16 mouse cellular contexts compared by ENCODE assay signal in the genomic region with DNA sequence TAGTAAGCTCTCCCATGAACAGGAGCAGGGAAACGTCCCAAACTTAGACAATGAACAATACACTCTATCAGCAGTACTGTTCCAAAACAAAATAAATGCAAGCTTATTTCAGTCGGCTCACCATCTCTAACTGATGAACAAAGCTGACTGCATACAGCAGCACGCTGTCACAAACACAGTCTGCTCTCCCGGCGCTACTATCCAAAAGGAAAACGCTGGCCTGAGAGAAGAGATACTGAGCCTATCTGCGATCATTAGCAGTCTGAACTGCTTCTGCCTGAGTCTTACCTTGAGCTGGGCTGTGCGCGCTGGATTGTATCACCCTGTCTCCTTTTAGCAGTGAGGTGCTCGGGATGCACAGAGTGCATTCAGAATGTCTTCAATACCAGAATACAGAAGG.
A peak's percentile ranks its signal among the peaks of the same experiment; 100 is the strongest.
DNase-seq lines count a peak whose midpoint lies in the region; ATAC-seq and TF ChIP-seq lines count a peak whose summit lies in the region.
"Had no signal": no experiment of that assay in that cellular context is flagged by ENCODE, and none has a peak within 500 bp of the region (broad histone marks: within the 10 kb centered on the region; RNA-seq: fewer than 3 reads in every experiment).

No protein-coding gene starts in this region.

- TF ChIP-seq POLR2A in olfactory bulb, adult 2 months (IDR thresholded peaks at IDR 0.05; ENCODE audit: insufficient read depth, low read depth, low read length) = no peak

- ATAC-seq in heart, embryonic 14.5 days (ENCODE audit: insufficient number of reproducible peaks, insufficient read depth, low FRiP score, low read depth) = no peak
- ATAC-seq in midbrain, embryonic 14.5 days (ENCODE audit: low FRiP score, low TSS enrichment) = no peak
- ATAC-seq in midbrain, embryonic 13.5 days = no peak
- ATAC-seq in forebrain, postnatal 0 days = peak; percentile 80
- ATAC-seq: CD4-positive, CD25-positive, alpha-beta regulatory T cell, adult 4 months had no signal

- WGBS in heart, embryonic 14.5 days = 37% methylated on average over 10 of the region's 10 CpGs
- WGBS in midbrain, embryonic 14.5 days = 68% methylated on average over 10 of the region's 10 CpGs
- 80% methylated on average over 10 of the region's 10 CpGs for WGBS in midbrain, embryonic 13.5 days
- 39% methylated on average over 10 of the region's 10 CpGs for WGBS in forebrain, postnatal 0 days
- 28% methylated on average over 10 of the region's 10 CpGs for WGBS in olfactory bulb, adult 2 months
- 85% methylated on average over 10 of the region's 10 CpGs for WGBS in embryonic facial prominence, embryonic 10.5 days

- no peak overlapping the region for H3K9ac ChIP-seq in heart, embryonic 14.5 days (ENCODE audit: low read length)
- no peak overlapping the region for H3K9ac ChIP-seq in midbrain, embryonic 14.5 days (replicated peaks; ENCODE audit: low read length)
- H3K9ac ChIP-seq in midbrain, embryonic 13.5 days (replicated peaks) = no peak overlapping the region
- H3K9ac ChIP-seq in forebrain, postnatal 0 days = peak overlapping the region; percentile 25

- H3K9me3 ChIP-seq in heart, embryonic 14.5 days (ENCODE audit: control insufficient read depth, low read length) = no peaks in the 10 kb centered on the region
- no peaks in the 10 kb centered on the region for H3K9me3 ChIP-seq in midbrain, embryonic 14.5 days (ENCODE audit: control insufficient read depth, low read length)
- no peaks in the 10 kb centered on the region for H3K9me3 ChIP-seq in midbrain, embryonic 13.5 days
- no peaks in the 10 kb centered on the region for H3K9me3 ChIP-seq in forebrain, postnatal 0 days (ENCODE audit: low read length)
- H3K9me3 ChIP-seq in embryonic facial prominence, embryonic 10.5 days = no peaks in the 10 kb centered on the region

- 0 out of 2 replicates have a peak overlapping the region, but pooled peaks have one; percentile 0 for H3K4me2 ChIP-seq in heart, embryonic 14.5 days (ENCODE audit: low read length)
- no peak overlapping the region for H3K4me2 ChIP-seq in midbrain, embryonic 14.5 days (ENCODE audit: low read length)
- no peak overlapping the region for H3K4me2 ChIP-seq in midbrain, embryonic 13.5 days (replicated peaks)
- peak overlapping the region; percentile 35 for H3K4me2 ChIP-seq in forebrain, postnatal 0 days (ENCODE audit: low read depth)
- H3K4me2 ChIP-seq: heart, embryonic 11.5 days had no signal

- H3K27ac ChIP-seq in heart, embryonic 14.5 days (replicated peaks in 1 of 2; ENCODE audit: control insufficient read depth in 1 of 2, insufficient read depth in 1 of 2, low read depth in 2 of 2, low read length in 2 of 2) = no peak overlapping the region
- H3K27ac ChIP-seq in midbrain, embryonic 14.5 days (replicated peaks; ENCODE audit: low read depth, low read length) = no peak overlapping the region
- H3K27ac ChIP-seq in midbrain, embryonic 13.5 days = no peak overlapping the region
- peak overlapping the region; percentile 64; the same call in 1 of the 2 replicates for H3K27ac ChIP-seq in forebrain, postnatal 0 days (ENCODE audit: low read depth, low read length)
- H3K27ac ChIP-seq in olfactory bulb, adult 2 months (ENCODE audit: insufficient read depth, low read depth, low read length) = 0 out of 2 replicates have a peak overlapping the region, but pooled peaks have one; percentile 5
- no peak overlapping the region for H3K27ac ChIP-seq in embryonic facial prominence, embryonic 10.5 days (replicated peaks)

- no peak for DNase-seq in heart, postnatal 25 days (ENCODE audit: low spot score)
- peak; percentile 16 for DNase-seq in midbrain, embryonic 14.5 days
- DNase-seq in forebrain, postnatal 0 days = peak; percentile 63
- no peak for DNase-seq in embryonic facial prominence, embryonic 10.5 days (ENCODE audit: low spot score)
- DNase-seq: adrenal gland, postnatal 36 days; gastrocnemius, postnatal 36 days; kidney, adult 8-10 months; kidney, postnatal 25 days; lung, adult 18-20 months; right cerebral cortex, postnatal 14 days had no signal

- no peak for TF ChIP-seq CTCF in forebrain, postnatal 0 days (IDR thresholded peaks at IDR 0.05; ENCODE audit: low read depth)
- no peak for TF ChIP-seq CTCF in olfactory bulb, adult 2 months (IDR thresholded peaks at IDR 0.05; ENCODE audit: insufficient read depth, low read depth, low read length)

- no peak overlapping the region for H3K4me3 ChIP-seq in heart, embryonic 14.5 days (ENCODE audit: control insufficient read depth in 1 of 2, insufficient read depth in 1 of 2, low read depth in 1 of 2, low read length in 2 of 2)
- H3K4me3 ChIP-seq in midbrain, embryonic 14.5 days (replicated peaks; ENCODE audit: low read depth, low read length) = no peak overlapping the region
- H3K4me3 ChIP-seq in midbrain, embryonic 13.5 days (replicated peaks) = no peak overlapping the region
- H3K4me3 ChIP-seq in forebrain, postnatal 0 days (ENCODE audit: low read depth, low read length) = no peak overlapping the region; the same call in 1 of the 2 replicates
- no peak overlapping the region for H3K4me3 ChIP-seq in olfactory bulb, adult 2 months (ENCODE audit: insufficient read depth, low read depth, low read length)
- H3K4me3 ChIP-seq in embryonic facial prominence, embryonic 10.5 days = no peak overlapping the region

- peaks cover 2 to 5% of the 10 kb centered on the region in 2 experiments; a peak in 3 of 4 replicates for H3K4me1 ChIP-seq in heart, embryonic 14.5 days (ENCODE audit: control insufficient read depth in 2 of 2, insufficient read depth in 2 of 2, low read length in 2 of 2)
- H3K4me1 ChIP-seq in midbrain, embryonic 14.5 days (ENCODE audit: control insufficient read depth, insufficient read depth, low read length) = no peaks in the 10 kb centered on the region
- H3K4me1 ChIP-seq in midbrain, embryonic 13.5 days (replicated peaks) = no peaks in the 10 kb centered on the region
- H3K4me1 ChIP-seq in forebrain, postnatal 0 days (ENCODE audit: insufficient read depth) = no peaks in the 10 kb centered on the region
- H3K4me1 ChIP-seq in olfactory bulb, adult 2 months (ENCODE audit: control insufficient read depth, insufficient read depth, low read length) = peaks cover 7% of the 10 kb centered on the region
- no peaks in the 10 kb centered on the region for H3K4me1 ChIP-seq in embryonic facial prominence, embryonic 10.5 days

- H3K36me3 ChIP-seq in heart, embryonic 14.5 days (ENCODE audit: control insufficient read depth, insufficient read depth, low read length) = no peaks in the 10 kb centered on the region
- H3K36me3 ChIP-seq in midbrain, embryonic 14.5 days (ENCODE audit: control insufficient read depth, insufficient read depth, low read length) = no peaks in the 10 kb centered on the region
- no peaks in the 10 kb centered on the region for H3K36me3 ChIP-seq in midbrain, embryonic 13.5 days
- no peaks in the 10 kb centered on the region for H3K36me3 ChIP-seq in forebrain, postnatal 0 days (ENCODE audit: insufficient read depth)
- no peaks in the 10 kb centered on the region for H3K36me3 ChIP-seq in embryonic facial prominence, embryonic 10.5 days (replicated peaks)
- H3K36me3 ChIP-seq: G1E had no signal

- H3K27me3 ChIP-seq in heart, embryonic 14.5 days (ENCODE audit: control insufficient read depth, insufficient read depth, low read length) = no peaks in the 10 kb centered on the region
- no peaks in the 10 kb centered on the region for H3K27me3 ChIP-seq in midbrain, embryonic 14.5 days (ENCODE audit: control insufficient read depth, insufficient read depth, low read length)
- no peaks in the 10 kb centered on the region for H3K27me3 ChIP-seq in midbrain, embryonic 13.5 days
- H3K27me3 ChIP-seq in forebrain, postnatal 0 days (ENCODE audit: insufficient read depth, low read length) = no peaks in the 10 kb centered on the region
- no peaks in the 10 kb centered on the region for H3K27me3 ChIP-seq in embryonic facial prominence, embryonic 10.5 days (replicated peaks; ENCODE audit: low read depth, poor library complexity, severe bottlenecking)

- intact Hi-C loops in heart, postnatal 25 days (cut with DNase I) = no loop called here

Comparison
In these comparisons a context has a peak if more than half of its experiments do, and no peak if none do; other contexts are left out.
1. H3K27ac ChIP-seq: peak in forebrain, postnatal 0 days (single experiment) and olfactory bulb, adult 2 months (single experiment); none in heart, embryonic 14.5 days (0 of 2), midbrain, embryonic 14.5 days (single experiment), midbrain, embryonic 13.5 days (single experiment) and embryonic facial prominence, embryonic 10.5 days (single experiment).
2. H3K4me2 ChIP-seq: peak in heart, embryonic 14.5 days (single experiment) and forebrain, postnatal 0 days (single experiment); none in midbrain, embryonic 14.5 days (single experiment) and midbrain, embryonic 13.5 days (single experiment).
3. DNase-seq: peak in midbrain, embryonic 14.5 days (single experiment) and forebrain, postnatal 0 days (single experiment); none in heart, postnatal 25 days (single experiment) and embryonic facial prominence, embryonic 10.5 days (single experiment).